Mouse (Mus musculus) kidney, postnatal 0 days (tissue): ENCODE results near the gene Fam129b. TPM values are rescaled to one million over a fixed set of nuclear protein-coding genes. Genes with fewer than 3 reads are reported as not detected.

Source experiments
- ATAC-seq: fragments of 200-750 bp; cut with Nextera tagmentation; replicated peaks from 2 replicates; pipeline ENCODE4 v1.8.0; 2017; ENCODE audit warnings: low read depth, moderate number of reproducible peaks, moderate TSS enrichment, moderate library complexity; ENCODE audit not compliant: low FRiP score
- DNase-seq: peaks from one replicate; pipeline ENCODE4 v3.0.0-alpha.2; 2016; ENCODE audit warnings: low spot score
- H3K27ac ChIP-seq: fragments of 300-500 bp; sonication (generic); 2 replicates; pipeline ENCODE4 v1.5.1; 2014; ENCODE audit warnings: mild to moderate bottlenecking
- H3K27me3 ChIP-seq: fragments of 300-500 bp; sonication (generic); 2 replicates; pipeline ENCODE4 v1.6.1; 2014; ENCODE audit warnings: low read length, mixed read lengths; ENCODE audit not compliant: insufficient read depth
- H3K36me3 ChIP-seq: fragments of 300-500 bp; sonication (generic); 2 replicates; pipeline ENCODE4 v1.6.1; 2014; ENCODE audit warnings: low read length, mixed read lengths; ENCODE audit not compliant: insufficient read depth
- H3K4me1 ChIP-seq: fragments of 300-500 bp; sonication (generic); replicated peaks from 2 replicates; pipeline ENCODE4 v1.6.1; 2014; ENCODE audit warnings: antibody characterized with exemption, low read length, mixed read lengths; ENCODE audit not compliant: insufficient read depth
- H3K4me2 ChIP-seq: fragments of 300-500 bp; sonication (generic); 2 replicates; pipeline ENCODE4 v1.6.1; 2014; ENCODE audit warnings: mild to moderate bottlenecking, low read length, moderate library complexity, mixed read lengths
- H3K4me3 ChIP-seq: fragments of 300-500 bp; sonication (generic); replicated peaks from 2 replicates; pipeline ENCODE4 v1.5.1; 2014; ENCODE audit warnings: low read depth, low read length
- H3K9ac ChIP-seq: fragments of 300-500 bp; sonication (generic); 2 replicates; pipeline ENCODE4 v1.6.1; 2014; ENCODE audit warnings: low read depth, low read length
- H3K9me3 ChIP-seq: fragments of 300-500 bp; sonication (generic); replicated peaks from 2 replicates; pipeline ENCODE4 v1.6.1; 2016; ENCODE audit warnings: low read length, inconsistent platforms, mixed read lengths
- CTCF ChIP-seq: IDR thresholded peaks from 2 replicates; pipeline ENCODE4 v1.5.1; 2016; ENCODE audit warnings: antibody characterized with exemption, low read depth, mild to moderate bottlenecking, moderate library complexity
- WGBS: fragments of 180-500 bp; shearing (Covaris S2); extraction: QIAGEN DNeasy Blood & Tissue Kit; methylation state at CpG from one replicate; pipeline ENCODE4 v1.1.7; 2014; 5-methylcytosine and 5-hydroxymethylcytosine counted together
- polyA plus RNA-seq: library from polyadenylated mRNA; unstranded; fragments of >200 nt; fragmentation: Nextera tagmentation; extraction: Ambion mirVana; gene quantifications from 2 replicates; pipeline ENCODE4 v1.2.1, GENCODE M21; 2015

Fam129b gene
- polyA plus RNA-seq, 1 experiment from 2014 or later = 42.2 TPM

GRCm38 (mm10) chr2:32894097-32894496 lies 18.2 kb downstream of the Fam129b start:
- H3K9ac ChIP-seq = no peak overlapping the region
- H3K27ac ChIP-seq = no peak overlapping the region
- H3K4me2 ChIP-seq = no peak overlapping the region
- peaks cover 37% of the 10 kb centered on the region for H3K4me1 ChIP-seq
- ATAC-seq = no peak
- WGBS = 48% methylated on average over 2 of the region's 2 CpGs
- no peak for TF ChIP-seq CTCF
- H3K27me3 ChIP-seq = no peaks in the 10 kb centered on the region
- no peak overlapping the region for H3K4me3 ChIP-seq
- no peaks in the 10 kb centered on the region for H3K36me3 ChIP-seq
- no peak for DNase-seq
- no peaks in the 10 kb centered on the region for H3K9me3 ChIP-seq

GRCm38 (mm10) chr2:32895606-32896106 lies 19.7 kb downstream of the Fam129b start:
- ATAC-seq (peak; percentile 61), DNase-seq (peak; percentile 47)
- H3K36me3 ChIP-seq = no peaks in the 10 kb centered on the region
- no peaks in the 10 kb centered on the region for H3K9me3 ChIP-seq
- TF ChIP-seq CTCF = 0 out of 2 replicates have a peak, but pooled peaks have one; percentile 6
- no peaks in the 10 kb centered on the region for H3K27me3 ChIP-seq
- H3K27ac ChIP-seq = peak overlapping the region; percentile 91
- H3K4me3 ChIP-seq = no peak overlapping the region
- H3K4me2 ChIP-seq = no peak overlapping the region
- WGBS = 48% methylated on average over 8 of the region's 8 CpGs
- H3K4me1 ChIP-seq = peaks cover 37% of the 10 kb centered on the region
- no peak overlapping the region for H3K9ac ChIP-seq

GRCm38 (mm10) chr2:32896507-32897147 lies 20.7 kb downstream of the Fam129b start:
- no peak for TF ChIP-seq CTCF
- ATAC-seq (no peak), DNase-seq (no peak)
- Histone ChIP-seq H3K27ac (peak overlapping the region; percentile 91), H3K9ac (no peak overlapping the region), H3K4me2 (no peak overlapping the region), H3K4me3 (no peak overlapping the region), H3K4me1 (peaks cover 31% of the 10 kb centered on the region), H3K27me3 (no peaks in the 10 kb centered on the region), H3K36me3 (no peaks in the 10 kb centered on the region), H3K9me3 (no peaks in the 10 kb centered on the region)
- 57% methylated on average over 10 of the region's 10 CpGs for WGBS

- 61% methylated on average over 7 of the region's 7 CpGs for WGBS
- DNase-seq (no peak), ATAC-seq (no peak)
- 0 out of 2 replicates have a peak overlapping the region, but pooled peaks have one; percentile 27 for H3K9ac ChIP-seq
- TF ChIP-seq CTCF = no peak
- no peaks in the 10 kb centered on the region for H3K9me3 ChIP-seq
- H3K36me3 ChIP-seq = 0 out of 2 replicates have a peak, but pooled peaks cover 2% of the 10 kb centered on the region
- H3K4me3 ChIP-seq = no peak overlapping the region
- H3K27me3 ChIP-seq = no peaks in the 10 kb centered on the region
- H3K4me2 ChIP-seq = no peak overlapping the region
- peaks cover 29% of the 10 kb centered on the region for H3K4me1 ChIP-seq
- H3K27ac ChIP-seq = peak overlapping the region; percentile 28; the same call in 1 of the 2 replicates
Observed at GRCm38 (mm10) chr2:32898983-32899382, 23.1 kb downstream of the Fam129b start.

- H3K4me2 ChIP-seq = no peak overlapping the region
- WGBS = 80% methylated on average over 9 of the region's 9 CpGs
- no peak for TF ChIP-seq CTCF
- ATAC-seq (no peak), DNase-seq (no peak)
- 0 out of 2 replicates have a peak, but pooled peaks cover 2% of the 10 kb centered on the region for H3K36me3 ChIP-seq
- H3K9ac ChIP-seq = no peak overlapping the region
- no peaks in the 10 kb centered on the region for H3K27me3 ChIP-seq
- H3K9me3 ChIP-seq = no peaks in the 10 kb centered on the region
- H3K4me3 ChIP-seq = no peak overlapping the region
- peaks cover 23% of the 10 kb centered on the region for H3K4me1 ChIP-seq
- H3K27ac ChIP-seq = no peak overlapping the region
Observed at GRCm38 (mm10) chr2:32902126-32902525, 26.2 kb downstream of the Fam129b start.

GRCm38 (mm10) chr2:32903470-32903869 lies 27.6 kb downstream of the Fam129b start:
- H3K27ac ChIP-seq = no peak overlapping the region
- no peak for ATAC-seq
- no peak for TF ChIP-seq CTCF
- no peak overlapping the region for H3K9ac ChIP-seq
- no peak overlapping the region for H3K4me3 ChIP-seq
- H3K36me3 ChIP-seq = 0 out of 2 replicates have a peak, but pooled peaks cover 2% of the 10 kb centered on the region
- no peaks in the 10 kb centered on the region for H3K27me3 ChIP-seq
- peaks cover 25% of the 10 kb centered on the region for H3K4me1 ChIP-seq
- no peak for DNase-seq
- H3K4me2 ChIP-seq = no peak overlapping the region
- H3K9me3 ChIP-seq = no peaks in the 10 kb centered on the region
- WGBS = 84% methylated on average over 4 of the region's 4 CpGs
